Mouse (Mus musculus): ENCODE results near the gene Gm29666.

Gm29666 gene

GRCm38 (mm10) chr15:84919938-84920337 is at the start of gene Gm29666:
Gene Gm29666, minus strand, starts transcription at chr15:84920038.
- no peak for DNase-seq (ENCODE audit: low read depth, low spot score)

GRCm38 (mm10) chr15:84968534-84968933 is 48.7 kb upstream of the Gm29666 start:
- DNase-seq (ENCODE audit: low read depth, low spot score), result no peak

- DNase-seq (ENCODE audit: low read depth, low spot score), result no peak
Measured at GRCm38 (mm10) chr15:84965575-84966360, 45.9 kb upstream of the Gm29666 start.

- DNase-seq (ENCODE audit: low read depth, low spot score), result no peak
Measured at GRCm38 (mm10) chr15:84964771-84965170, 44.9 kb upstream of the Gm29666 start.

DNA sequence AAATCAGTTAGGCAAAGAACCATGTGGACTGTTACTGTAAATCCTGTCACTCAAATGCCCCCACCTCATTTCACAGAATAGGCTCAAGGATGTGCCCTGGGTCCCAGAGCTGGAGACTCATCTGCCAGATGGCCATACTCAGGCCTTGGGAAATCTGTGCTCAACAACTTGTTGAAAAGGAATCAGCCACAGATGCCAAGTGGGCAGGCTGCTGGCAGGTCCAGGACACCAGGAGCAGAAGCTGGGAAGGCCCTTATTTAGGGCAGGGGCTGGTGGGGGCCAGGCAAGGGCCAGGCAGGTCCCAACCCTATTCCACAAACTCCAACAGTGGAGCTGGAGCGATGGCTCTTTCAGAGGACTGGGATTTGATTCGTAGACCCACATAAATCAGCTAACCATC is 42.7 kb upstream of the Gm29666 start:
- no peak for DNase-seq (ENCODE audit: low read depth, low spot score)

DNA sequence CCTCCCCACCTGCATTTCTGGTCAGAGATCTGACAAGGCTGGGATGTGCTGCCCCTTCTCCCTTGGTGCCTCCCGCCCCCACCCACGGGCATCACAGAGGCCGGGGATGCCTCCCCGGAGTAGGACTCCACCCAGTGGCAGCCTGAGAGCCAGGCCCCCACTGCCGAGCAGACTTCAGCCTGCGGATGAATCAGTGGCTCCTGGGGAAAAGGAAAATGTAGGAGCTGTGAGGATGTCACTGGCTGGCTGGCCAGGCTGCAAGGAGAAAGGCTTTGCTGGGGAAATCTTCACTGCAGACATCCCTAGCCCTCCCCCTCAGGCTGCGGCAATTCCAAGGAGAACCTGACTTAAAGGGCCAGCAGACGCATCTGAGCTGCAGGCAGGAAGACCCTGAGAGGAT is 40.9 kb upstream of the Gm29666 start:
- DNase-seq (ENCODE audit: low read depth, low spot score), result no peak

DNA sequence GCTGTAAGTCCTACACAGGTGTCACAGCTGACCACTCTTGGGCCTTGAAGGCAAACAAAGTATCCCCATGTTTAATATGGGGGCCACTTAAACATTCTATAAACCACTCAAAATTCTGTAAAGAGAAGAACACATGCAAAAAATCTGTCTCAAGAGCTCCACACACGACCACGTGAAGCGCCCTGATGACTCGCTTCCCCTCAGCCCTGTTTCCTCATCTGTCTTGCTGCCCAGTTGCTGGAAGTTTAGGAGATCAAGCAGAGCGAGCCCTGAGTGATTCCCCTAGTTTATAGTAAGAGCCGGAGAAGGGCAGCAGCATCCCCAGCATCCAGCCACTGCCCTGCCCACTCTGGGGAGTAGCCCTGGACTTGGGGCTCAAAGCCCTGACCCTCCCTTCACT is 40.1 kb upstream of the Gm29666 start:
- no peak for DNase-seq (ENCODE audit: low read depth, low spot score)

GRCm38 (mm10) chr15:84958331-84958730 is 38.5 kb upstream of the Gm29666 start:
- no peak for DNase-seq (ENCODE audit: low read depth, low spot score)

DNA sequence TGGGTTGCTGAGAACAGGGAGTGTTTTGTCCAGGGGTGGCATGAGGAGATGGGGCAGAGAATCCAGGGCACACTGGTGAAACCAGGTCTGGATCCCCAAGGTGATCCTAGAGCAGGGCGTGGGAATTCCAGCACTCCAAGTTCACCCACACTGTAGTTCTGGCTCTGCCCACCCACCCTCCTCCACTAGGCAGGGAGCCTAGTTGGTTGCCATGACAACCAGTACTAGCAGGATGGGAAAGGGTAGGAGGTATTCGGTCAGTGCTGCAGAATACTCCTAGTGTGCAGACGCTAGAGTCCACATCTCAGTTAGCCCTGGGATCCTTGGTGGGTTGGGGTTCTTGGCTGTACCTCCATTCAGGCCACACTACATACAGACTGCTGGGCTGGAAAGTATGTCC is 38.0 kb upstream of the Gm29666 start:
- no peak for DNase-seq (ENCODE audit: low read depth, low spot score)

GRCm38 (mm10) chr15:84953259-84953658 is 33.4 kb upstream of the Gm29666 start:
- DNase-seq (ENCODE audit: low read depth, low spot score), result no peak

DNA sequence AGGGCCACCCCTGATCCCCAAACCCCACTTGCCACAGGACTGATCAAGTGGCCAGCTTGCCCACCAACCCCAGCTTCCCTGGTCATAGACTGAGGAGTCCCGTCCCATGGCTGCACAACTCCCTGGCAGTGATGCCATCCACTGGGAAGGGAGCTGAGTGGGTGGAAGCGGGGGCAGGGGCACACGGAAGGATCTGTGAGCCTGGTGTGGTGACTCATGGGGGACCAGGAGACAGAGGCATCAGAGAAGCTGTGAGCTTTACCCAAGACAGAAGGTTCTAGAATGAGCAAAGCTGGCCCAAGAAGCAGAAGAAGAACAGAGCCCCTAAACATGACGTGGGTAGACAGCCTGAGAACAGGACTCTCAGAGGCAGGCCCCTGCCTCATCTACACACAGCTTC is 30.2 kb upstream of the Gm29666 start:
- no peak for DNase-seq (ENCODE audit: low read depth, low spot score)

DNA sequence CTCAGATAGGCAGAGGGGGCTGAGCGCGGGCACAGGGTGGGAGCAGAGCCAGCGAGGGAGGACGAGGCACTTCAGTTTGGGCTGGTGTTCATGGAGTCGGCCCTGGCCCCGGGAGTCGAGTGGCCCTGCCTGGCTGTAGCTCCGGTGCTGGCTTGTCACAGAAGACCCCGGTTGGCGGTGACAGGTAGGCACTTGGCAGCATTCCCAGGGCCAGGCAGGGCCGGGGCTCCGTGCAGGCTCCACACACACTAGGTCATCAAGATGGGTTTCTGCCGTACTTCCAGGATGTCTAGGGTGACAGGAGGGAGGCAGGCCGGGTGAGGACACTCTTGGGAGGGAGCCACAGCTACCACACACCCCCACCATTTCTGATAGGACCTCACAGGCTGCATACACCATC is 29.2 kb upstream of the Gm29666 start:
- no peak for DNase-seq (ENCODE audit: low read depth, low spot score)

DNA sequence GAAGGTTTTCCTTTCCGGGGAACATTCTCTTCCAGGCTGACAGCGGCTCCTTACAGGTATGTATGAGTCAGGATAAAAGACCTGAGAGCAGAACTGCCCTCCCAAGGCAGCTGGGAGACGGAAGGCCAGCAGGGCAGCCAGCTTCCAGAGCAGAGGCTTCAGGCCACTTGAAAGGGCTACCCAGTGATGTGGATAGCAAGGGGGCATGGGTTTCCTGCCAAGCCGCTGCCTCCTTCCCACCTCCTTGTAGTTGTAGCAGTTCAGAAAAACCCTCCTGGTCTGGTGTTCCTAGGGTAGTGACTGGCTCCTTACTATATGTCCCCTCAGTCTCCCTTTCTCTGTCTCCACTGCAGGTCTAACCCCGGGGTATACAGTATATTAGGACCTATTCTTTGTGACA is 24.5 kb upstream of the Gm29666 start:
- DNase-seq (ENCODE audit: low read depth, low spot score), result no peak

DNA sequence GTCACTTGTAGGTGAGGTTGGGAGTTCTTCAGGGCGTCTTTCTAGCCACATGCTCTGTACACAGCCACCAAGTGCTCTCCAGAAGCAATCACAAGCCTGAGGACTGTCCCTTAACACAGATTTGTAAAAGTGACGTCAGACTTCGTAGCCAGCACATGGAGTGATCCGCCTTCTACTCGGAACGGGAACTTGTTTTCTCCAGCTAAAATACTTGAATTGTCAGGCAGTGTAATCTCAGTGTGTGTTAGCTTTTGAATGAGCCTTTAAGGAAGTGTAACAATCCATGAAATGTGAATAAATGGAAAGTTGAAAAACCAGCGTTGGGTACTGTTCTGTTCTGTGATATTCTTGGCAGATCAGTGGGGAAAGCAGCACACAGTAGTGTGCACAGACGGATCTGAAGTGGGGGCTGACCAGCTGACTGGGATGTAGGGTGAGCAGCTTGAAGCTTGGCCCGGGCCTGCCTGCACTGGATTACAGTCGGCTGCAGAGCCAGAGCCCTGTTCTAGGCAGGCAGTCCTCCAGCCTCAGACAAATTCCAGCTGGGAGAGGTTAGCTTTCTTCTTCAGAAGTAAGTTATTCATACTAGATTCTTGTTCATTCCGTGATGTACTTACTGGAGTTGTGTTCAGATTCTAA is 22.9 kb upstream of the Gm29666 start:
- DNase-seq (ENCODE audit: low read depth, low spot score), result no peak

GRCm38 (mm10) chr15:84940102-84940501 is 20.3 kb upstream of the Gm29666 start:
- no peak for DNase-seq (ENCODE audit: low read depth, low spot score)

DNA sequence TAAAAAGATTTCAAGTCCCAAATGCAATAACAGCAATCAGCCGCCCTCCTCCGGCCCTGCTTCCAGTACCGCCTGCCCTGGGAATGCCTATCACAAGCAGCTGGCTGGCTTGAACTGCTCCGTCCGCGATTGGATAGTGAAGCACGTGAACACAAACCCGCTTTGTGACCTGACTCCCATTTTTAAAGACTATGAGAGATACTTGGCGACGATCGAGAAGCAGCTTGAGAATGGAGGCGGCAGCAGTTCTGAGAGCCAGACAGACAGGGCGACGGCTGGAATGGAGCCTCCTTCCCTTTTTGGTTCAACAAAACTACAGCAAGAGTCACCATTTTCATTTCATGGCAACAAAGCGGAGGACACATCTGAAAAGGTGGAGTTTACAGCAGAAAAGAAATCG is 15.1 kb upstream of the Gm29666 start:
- no peak for DNase-seq (ENCODE audit: low read depth, low spot score)

- DNase-seq (ENCODE audit: low read depth, low spot score), result no peak
Measured at GRCm38 (mm10) chr15:84932351-84932750, 12.5 kb upstream of the Gm29666 start.

- no peak for DNase-seq (ENCODE audit: low read depth, low spot score)
Measured at GRCm38 (mm10) chr15:84925495-84926018, 5.7 kb upstream of the Gm29666 start.

DNA sequence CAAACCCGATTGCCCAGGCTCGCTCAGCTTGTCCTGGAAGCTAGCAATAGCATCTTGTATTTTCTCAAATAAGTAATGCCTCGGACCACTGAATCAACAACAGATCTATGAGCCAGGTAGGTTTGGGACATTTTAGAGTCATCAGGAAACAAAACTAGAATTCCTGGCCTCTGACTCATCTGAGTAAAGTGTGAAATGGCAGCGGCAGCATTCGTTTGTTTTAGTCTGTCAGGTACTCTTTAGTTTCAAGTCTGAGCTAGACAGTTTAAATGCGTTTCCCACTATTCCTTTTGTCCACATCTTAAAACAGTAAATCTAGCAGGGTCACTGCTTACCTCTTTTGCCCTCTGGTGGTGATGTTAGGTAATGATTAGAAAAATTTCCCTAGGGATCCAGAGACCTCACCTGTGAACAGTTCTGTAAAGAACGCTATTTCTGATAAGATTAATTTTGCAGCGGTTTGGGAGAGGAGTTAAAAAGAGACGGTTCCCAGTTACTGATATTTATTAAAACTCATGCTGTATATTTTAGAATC is 5.0 kb upstream of the Gm29666 start:
- DNase-seq (ENCODE audit: low read depth, low spot score), result peak; percentile 51

DNA sequence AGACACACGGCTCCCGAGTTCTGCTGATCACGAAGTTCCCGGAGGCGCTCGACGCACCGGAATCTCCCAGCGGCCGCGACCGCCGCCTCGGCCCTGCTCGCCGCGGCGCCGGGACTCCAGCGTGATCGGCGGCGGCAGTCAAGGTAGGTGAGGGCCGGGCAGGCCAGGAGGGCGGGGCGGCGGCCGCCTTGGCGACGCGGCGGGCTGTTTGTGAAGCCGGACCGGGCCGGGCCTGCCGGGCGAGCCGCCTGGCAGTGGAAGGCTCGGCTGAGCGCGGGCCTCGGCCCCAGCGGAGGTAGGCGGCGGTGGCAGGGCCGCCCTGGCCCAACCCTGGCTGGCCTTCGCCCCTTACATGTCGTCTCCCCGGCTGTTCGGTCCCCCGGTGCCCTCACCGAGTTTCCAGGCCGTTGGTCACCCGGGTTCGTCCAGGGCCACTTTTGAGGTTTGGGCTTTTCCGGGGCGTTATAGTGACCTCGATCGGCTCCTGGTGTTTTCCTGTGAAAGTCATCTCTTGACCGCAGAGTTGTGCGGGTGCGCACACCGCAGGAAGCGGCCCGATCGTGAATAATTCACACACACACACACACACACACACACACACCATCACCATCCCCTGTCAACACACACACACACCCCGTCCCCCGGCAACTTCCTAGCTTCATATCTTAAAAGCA is 3.8 kb upstream of the Gm29666 start:
- no peak for DNase-seq (ENCODE audit: low read depth, low spot score)

DNA sequence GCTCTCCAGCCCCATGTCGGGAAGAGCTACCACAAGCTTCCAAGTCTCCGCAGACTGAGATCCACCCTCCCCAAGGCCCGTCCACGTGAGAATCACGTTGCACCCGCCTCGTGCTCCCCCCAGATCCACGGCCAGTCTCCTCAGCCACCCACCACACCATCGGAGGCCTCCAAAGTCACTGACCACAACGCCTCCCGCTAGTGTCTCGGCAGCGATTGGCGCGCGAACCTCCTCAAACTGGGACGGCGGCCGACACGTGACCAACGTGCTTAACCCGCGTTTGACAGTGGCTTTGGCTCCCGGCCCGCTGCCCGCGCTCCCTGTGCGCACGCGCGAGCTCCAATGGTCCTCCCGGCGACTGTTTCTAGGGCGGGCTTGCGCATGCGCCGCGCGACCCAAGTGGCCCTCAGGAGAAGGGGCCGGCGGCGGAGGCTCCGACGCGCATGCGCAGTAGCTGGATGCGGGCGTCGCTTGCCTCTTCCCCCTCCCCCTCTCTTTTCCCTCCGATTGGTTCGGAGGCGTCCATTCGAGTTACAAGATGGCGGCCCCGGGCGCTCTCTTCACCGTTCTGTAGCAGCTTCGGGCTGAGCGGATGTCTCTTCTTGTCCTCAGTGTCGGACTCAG is 3.2 kb upstream of the Gm29666 start, which contains the start of gene Nup50:
Gene Nup50 (plus strand): TSS at position 528 of the 624 bp plus-strand sequence.
- DNase-seq (ENCODE audit: low read depth, low spot score), result peak; percentile 100

DNA sequence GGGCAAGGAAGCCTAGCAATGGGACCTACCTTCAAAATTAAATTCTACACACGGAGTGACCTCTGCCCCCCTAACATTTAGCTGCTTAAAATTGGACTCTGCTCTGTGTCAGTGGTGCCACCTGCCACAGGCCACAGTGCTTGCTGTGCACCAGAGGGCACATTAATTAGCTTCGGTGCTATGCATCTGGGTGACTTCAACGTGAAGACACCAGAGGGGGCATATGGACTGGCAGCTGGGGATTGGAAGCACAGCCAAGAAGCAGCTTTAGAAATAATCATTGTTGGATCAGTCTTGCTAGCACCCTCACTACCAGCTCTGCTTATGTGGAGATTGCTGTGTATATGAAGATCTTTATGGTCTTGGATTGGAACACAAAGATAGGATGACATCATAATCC is 6.6 kb downstream of the Gm29666 start:
- DNase-seq (ENCODE audit: low read depth, low spot score), result no peak
